Mouse (Mus musculus): ENCODE measurements at regions not wholly inside any gene's neighbourhood (a gene's known extent, or its start where the extent isn't known, plus 50 kb on each side); places are given as distances from the start of the nearest gene placed in this dataset.

DNA sequence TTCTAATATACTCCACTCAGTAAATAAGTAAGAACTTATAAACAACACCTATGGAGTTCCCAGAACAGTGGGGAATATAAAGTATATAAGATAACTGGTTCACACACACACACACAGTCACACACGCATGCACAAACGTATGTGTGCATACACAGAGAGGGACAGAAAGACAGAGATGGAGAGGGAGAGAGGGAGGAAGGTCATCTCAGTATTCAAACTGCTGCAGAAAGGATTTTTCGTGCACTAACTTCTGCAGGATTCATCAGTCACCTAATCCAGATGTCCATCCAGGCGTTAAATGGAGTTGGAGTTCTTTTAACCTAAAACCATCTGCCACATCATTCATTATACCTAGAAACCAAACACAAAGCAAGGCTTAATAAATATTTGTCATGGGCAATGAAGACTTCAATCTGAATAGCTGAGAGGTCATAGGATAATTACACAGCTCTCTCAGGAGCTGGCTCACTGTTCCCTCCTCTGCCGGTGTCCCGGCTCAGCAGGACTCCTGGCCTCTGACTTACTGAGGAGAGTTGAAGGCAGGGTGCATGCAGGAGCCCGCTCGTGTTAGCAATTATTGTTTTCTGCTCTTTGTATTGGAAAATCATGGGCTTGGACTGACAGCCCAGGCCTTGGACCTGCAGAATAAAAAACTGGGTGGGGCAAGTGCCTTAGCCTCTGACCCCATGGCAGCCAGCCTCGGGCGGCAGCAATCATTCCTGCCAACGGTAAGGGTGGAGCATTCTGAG, 114.0 kb downstream of the Srek1 start:
- TF ChIP-seq CTCF (IDR thresholded peaks at IDR 0.05; ENCODE audit: control insufficient read depth, insufficient read depth, insufficient read length): no peak
- TF ChIP-seq MYOD1 (IDR thresholded peaks at IDR 0.05; ENCODE audit: control insufficient read depth, insufficient read length, low read depth): no peak
